Mouse (Mus musculus) lung, postnatal 0 days (tissue): ENCODE measurements at regions not wholly inside any gene's neighbourhood (a gene's known extent, or its start where the extent isn't known, plus 50 kb on each side); places are given as distances from the start of the nearest gene placed in this dataset.

Experiments
- ATAC-seq: fragments of 200-750 bp; cut with Nextera tagmentation; 2 replicates; pipeline ENCODE4 v1.8.0; 2017; ENCODE audit warnings: moderate library complexity
- DNase-seq: peaks from one replicate; pipeline ENCODE4 v3.0.0-alpha.2; 2016; ENCODE audit warnings: low spot score
- H3K27ac ChIP-seq: fragments of 300-500 bp; sonication (generic); 2 replicates; pipeline ENCODE4 v1.5.1; 2014; ENCODE audit warnings: antibody characterized with exemption, mild to moderate bottlenecking, low read length, mixed read lengths
- H3K27me3 ChIP-seq: fragments of 300-500 bp; sonication (generic); replicated peaks from 2 replicates; pipeline ENCODE4 v1.6.1; 2014; ENCODE audit warnings: low read length, mixed read lengths; ENCODE audit not compliant: insufficient read depth
- H3K36me3 ChIP-seq: fragments of 300-500 bp; sonication (generic); 2 replicates; pipeline ENCODE4 v1.6.1; 2014; ENCODE audit warnings: low read length, mixed read lengths; ENCODE audit not compliant: insufficient read depth
- H3K4me1 ChIP-seq: fragments of 300-500 bp; sonication (generic); 2 replicates; pipeline ENCODE4 v1.6.1; 2014; ENCODE audit warnings: antibody characterized with exemption, low read depth, low read length, mixed read lengths; ENCODE audit not compliant: insufficient read depth
- H3K4me2 ChIP-seq: fragments of 300-500 bp; sonication (generic); replicated peaks from 2 replicates; pipeline ENCODE4 v1.6.1; 2014; ENCODE audit warnings: low read depth, mild to moderate bottlenecking, low read length, moderate library complexity, mixed read lengths
- H3K4me3 ChIP-seq: fragments of 300-500 bp; sonication (generic); 2 replicates; pipeline ENCODE4 v1.5.1; 2014; ENCODE audit warnings: low read depth, low read length
- H3K9ac ChIP-seq: fragments of 300-500 bp; sonication (generic); replicated peaks from 2 replicates; pipeline ENCODE4 v1.6.1; 2014; ENCODE audit warnings: low read depth, mild to moderate bottlenecking
- H3K9me3 ChIP-seq: fragments of 300-500 bp; sonication (generic); 2 replicates; pipeline ENCODE4 v1.6.1; 2016; ENCODE audit warnings: low read length, mixed read lengths
- CTCF ChIP-seq: IDR thresholded peaks from 2 replicates; pipeline ENCODE4 v1.5.1; 2016; ENCODE audit warnings: antibody characterized with exemption, mild to moderate bottlenecking
- EP300 ChIP-seq: IDR thresholded peaks from 2 replicates; pipeline ENCODE4 v1.6.1; 2016; ENCODE audit warnings: antibody characterized with exemption, mild to moderate bottlenecking, control low read depth
- WGBS: fragments of 180-500 bp; shearing (Covaris S2); extraction: QIAGEN DNeasy Blood & Tissue Kit; methylation state at CpG from one replicate; pipeline ENCODE4 v1.1.7; 2014; 5-methylcytosine and 5-hydroxymethylcytosine counted together

- no peak overlapping the region for H3K4me3 ChIP-seq
- H3K4me2 ChIP-seq = no peak overlapping the region
- H3K4me1 ChIP-seq = no peaks in the 10 kb centered on the region
- H3K27ac ChIP-seq = no peak overlapping the region
- 80% methylated on average over 9 of the region's 9 CpGs for WGBS
- no peak overlapping the region for H3K9ac ChIP-seq
- H3K9me3 ChIP-seq = no peaks in the 10 kb centered on the region
- no peak for ATAC-seq
- DNase-seq = no peak
- H3K27me3 ChIP-seq = no peaks in the 10 kb centered on the region
- TF ChIP-seq CTCF (no peak), EP300 (no peak)
- H3K36me3 ChIP-seq = no peaks in the 10 kb centered on the region
Observed at GRCm38 (mm10) chr15:96177911-96178310, 109.4 kb upstream of the Arid2 start.

- Histone ChIP-seq H3K4me2 (no peak overlapping the region), H3K9me3 (no peaks in the 10 kb centered on the region), H3K27me3 (no peaks in the 10 kb centered on the region), H3K4me3 (no peak overlapping the region), H3K4me1 (no peaks in the 10 kb centered on the region), H3K27ac (no peak overlapping the region), H3K9ac (no peak overlapping the region), H3K36me3 (no peaks in the 10 kb centered on the region)
- 75% methylated on average over 8 of the region's 8 CpGs for WGBS
- no peak for DNase-seq
- ATAC-seq = no peak
- TF ChIP-seq CTCF (no peak), EP300 (no peak)
Observed at GRCm38 (mm10) chr15:96178374-96179109, 108.8 kb upstream of the Arid2 start.

GRCm38 (mm10) chr15:96179511-96179910 is 107.8 kb upstream of the Arid2 start:
- no peak for TF ChIP-seq CTCF
- TF ChIP-seq EP300 = no peak
- Histone ChIP-seq H3K9me3 (no peaks in the 10 kb centered on the region), H3K9ac (no peak overlapping the region), H3K4me2 (no peak overlapping the region), H3K27me3 (no peaks in the 10 kb centered on the region), H3K27ac (no peak overlapping the region), H3K4me1 (no peaks in the 10 kb centered on the region), H3K36me3 (no peaks in the 10 kb centered on the region), H3K4me3 (no peak overlapping the region)
- DNase-seq = no peak
- whole genome bisulfite sequencing = 80% methylated on average over 5 of the region's 5 CpGs
- ATAC-seq = no peak

- Histone ChIP-seq H3K9ac (no peak overlapping the region), H3K9me3 (no peaks in the 10 kb centered on the region), H3K4me1 (no peaks in the 10 kb centered on the region), H3K4me3 (no peak overlapping the region), H3K4me2 (no peak overlapping the region), H3K27ac (no peak overlapping the region), H3K36me3 (no peaks in the 10 kb centered on the region), H3K27me3 (no peaks in the 10 kb centered on the region)
- no peak for ATAC-seq
- TF ChIP-seq EP300 (no peak), CTCF (no peak)
- no peak for DNase-seq
- 72% methylated on average over 5 of the region's 5 CpGs for WGBS
Observed at GRCm38 (mm10) chr15:96180036-96180435, 107.3 kb upstream of the Arid2 start.

- WGBS = 75% methylated on average over 8 of the region's 8 CpGs
- H3K27ac ChIP-seq = no peak overlapping the region
- TF ChIP-seq EP300 (no peak), CTCF (no peak)
- no peak overlapping the region for H3K4me2 ChIP-seq
- no peak for ATAC-seq
- H3K4me1 ChIP-seq = no peaks in the 10 kb centered on the region
- no peak overlapping the region for H3K4me3 ChIP-seq
- H3K36me3 ChIP-seq = no peaks in the 10 kb centered on the region
- H3K9me3 ChIP-seq = no peaks in the 10 kb centered on the region
- H3K27me3 ChIP-seq = no peaks in the 10 kb centered on the region
- DNase-seq = no peak
- no peak overlapping the region for H3K9ac ChIP-seq
Observed at GRCm38 (mm10) chr15:96180977-96181376, 106.3 kb upstream of the Arid2 start.

GRCm38 (mm10) chr15:96182313-96182712 is 105.0 kb upstream of the Arid2 start:
- no peak overlapping the region for H3K4me2 ChIP-seq
- no peaks in the 10 kb centered on the region for H3K4me1 ChIP-seq
- no peaks in the 10 kb centered on the region for H3K9me3 ChIP-seq
- DNase-seq (no peak), ATAC-seq (no peak)
- 72% methylated on average over 5 of the region's 5 CpGs for WGBS
- no peaks in the 10 kb centered on the region for H3K27me3 ChIP-seq
- no peak overlapping the region for H3K4me3 ChIP-seq
- no peak for TF ChIP-seq EP300
- TF ChIP-seq CTCF = no peak
- no peaks in the 10 kb centered on the region for H3K36me3 ChIP-seq
- no peak overlapping the region for H3K9ac ChIP-seq
- H3K27ac ChIP-seq = no peak overlapping the region

- no peak overlapping the region for H3K4me2 ChIP-seq
- no peaks in the 10 kb centered on the region for H3K36me3 ChIP-seq
- WGBS = 48% methylated on average over 5 of the region's 6 CpGs
- no peaks in the 10 kb centered on the region for H3K27me3 ChIP-seq
- H3K9me3 ChIP-seq = no peaks in the 10 kb centered on the region
- H3K4me1 ChIP-seq = no peaks in the 10 kb centered on the region
- ATAC-seq (no peak), DNase-seq (no peak)
- no peak overlapping the region for H3K27ac ChIP-seq
- TF ChIP-seq CTCF (no peak), EP300 (no peak)
- H3K9ac ChIP-seq = no peak overlapping the region
- no peak overlapping the region for H3K4me3 ChIP-seq
Observed at GRCm38 (mm10) chr15:96183069-96183468, 104.2 kb upstream of the Arid2 start.
